Mouse (Mus musculus) left cerebral cortex, adult 18-20 months (tissue): ENCODE results near the gene Slc4a4. TPM values are rescaled to one million over a fixed set of nuclear protein-coding genes. Genes with fewer than 3 reads are reported as not detected.
"Not testable (repeated sequence)": the region's sequence is repeated elsewhere in the genome, so short reads cannot be mapped to it uniquely, and the experiment has no call there.

Source experiments
- DNase-seq, 2 experiments: peaks; one replicate each; pipeline ENCODE4 v3.0.0; 2021 to 2022; ENCODE audit warnings: low spot score in 2 of 2, mixed read lengths in 1 of 2
- total RNA-seq, 2 experiments: library from RNA; stranded (reverse); gene quantifications; 2 replicates each; pipeline ENCODE4 v1.2.3; 2021

The Slc4a4 gene
- total RNA-seq, 2 experiments from 2014 or later, result 96.7 to 104 TPM

DNA sequence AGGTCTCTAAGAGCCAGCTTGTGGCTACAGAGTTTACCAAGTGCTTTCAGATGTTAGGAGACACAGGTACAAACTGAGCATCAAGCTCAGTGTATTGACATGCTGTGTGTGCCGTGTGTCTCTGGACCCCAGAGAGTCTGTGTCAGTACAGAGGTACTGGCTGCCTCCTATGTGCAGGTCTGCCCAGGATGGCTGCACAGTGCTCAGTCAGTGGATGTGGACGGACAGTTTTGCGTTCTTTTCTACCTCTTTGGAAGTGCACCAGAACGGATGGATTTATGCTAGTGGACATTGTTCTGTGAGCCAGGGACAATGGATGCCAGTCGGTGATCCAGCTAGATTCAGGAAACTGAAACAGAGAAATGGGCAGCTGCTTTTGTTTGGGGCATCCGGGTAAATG, 72.8 kb downstream of the Slc4a4 start:
- no peak for DNase-seq

DNA sequence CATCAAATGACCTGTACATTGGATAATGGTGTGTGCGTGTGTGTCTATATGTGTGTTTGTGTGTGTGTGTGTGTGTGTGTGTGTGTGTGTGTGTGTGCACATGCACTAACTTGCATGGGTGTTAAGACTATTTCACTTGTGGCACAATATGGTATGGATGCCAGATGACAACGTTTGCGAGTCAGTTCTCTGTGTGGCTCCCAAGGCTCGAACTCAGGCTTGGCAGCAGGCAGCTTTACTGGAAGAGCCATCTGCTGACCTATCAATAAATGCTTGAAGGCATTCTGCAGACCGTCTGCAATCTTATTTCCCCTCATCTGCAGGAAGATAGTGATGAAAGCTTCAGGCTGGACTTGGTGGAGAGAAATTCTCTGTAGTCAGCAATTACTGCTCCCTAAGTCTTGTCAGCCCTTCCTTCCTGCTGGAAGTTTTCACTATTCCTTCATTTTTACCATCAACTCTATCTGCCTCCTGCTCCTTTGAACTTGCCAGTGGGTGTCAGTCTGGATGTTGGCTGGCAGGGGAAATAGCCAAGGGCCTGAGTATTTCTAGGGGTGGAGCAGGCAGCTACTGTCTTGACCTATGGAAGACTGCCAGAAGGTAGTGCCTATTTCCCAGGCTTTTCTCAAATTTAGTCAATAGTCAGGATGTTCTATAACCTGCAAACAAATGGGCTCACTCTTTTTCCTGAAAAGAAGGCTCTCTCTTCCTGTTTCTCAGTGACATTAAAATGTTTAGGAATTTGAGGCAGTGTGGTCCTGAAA, 73.9 kb downstream of the Slc4a4 start:
- no peak for DNase-seq

DNA sequence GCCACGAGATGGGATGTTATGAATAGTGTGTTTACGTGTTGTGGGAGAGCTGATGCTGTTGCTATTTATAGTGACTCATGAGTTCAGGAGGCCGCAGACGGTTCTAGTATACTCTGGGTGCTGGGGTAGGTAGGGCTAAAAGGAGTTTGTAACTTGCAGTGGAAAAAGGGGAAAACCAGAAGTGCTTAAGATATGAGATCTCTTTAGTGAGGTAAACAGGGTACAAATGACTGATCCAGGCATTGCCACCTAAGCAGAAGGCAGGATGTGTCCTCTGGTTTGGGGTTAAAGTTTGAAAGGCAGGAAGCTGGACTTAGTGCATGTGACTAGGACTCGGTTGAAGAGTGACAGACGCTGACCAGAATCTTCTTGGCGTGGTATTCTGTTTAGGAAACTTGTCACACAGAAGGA, 74.7 kb downstream of the Slc4a4 start:
- DNase-seq, result no peak

DNA sequence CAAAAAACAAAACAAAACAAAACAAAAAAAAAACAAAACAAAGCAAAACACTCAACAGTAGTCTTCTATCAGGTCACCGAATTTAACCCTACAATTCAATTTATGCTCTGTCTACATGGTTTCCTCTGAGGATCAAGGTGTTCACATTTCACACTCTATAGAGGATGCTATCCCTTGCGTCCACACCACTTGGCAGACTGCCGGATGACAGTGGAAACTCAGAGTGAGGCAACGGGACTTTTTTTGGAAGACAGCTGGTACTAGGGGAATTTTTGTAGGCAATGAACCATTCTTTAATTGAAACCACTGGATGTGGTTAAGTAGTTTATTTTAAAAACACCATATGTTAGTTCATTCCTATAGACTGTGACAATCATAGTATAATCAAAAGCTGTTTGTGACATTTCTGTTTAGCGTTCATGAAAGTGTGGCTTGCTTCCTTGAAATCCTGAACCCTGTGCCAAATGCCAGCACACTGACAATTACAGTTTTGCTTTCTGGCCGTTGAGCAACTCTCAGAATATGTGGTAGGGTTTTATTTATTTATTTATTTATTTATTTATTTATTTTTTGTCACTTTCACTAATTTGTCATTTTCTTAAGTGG, 78.2 kb downstream of the Slc4a4 start:
- no peak for DNase-seq

DNA sequence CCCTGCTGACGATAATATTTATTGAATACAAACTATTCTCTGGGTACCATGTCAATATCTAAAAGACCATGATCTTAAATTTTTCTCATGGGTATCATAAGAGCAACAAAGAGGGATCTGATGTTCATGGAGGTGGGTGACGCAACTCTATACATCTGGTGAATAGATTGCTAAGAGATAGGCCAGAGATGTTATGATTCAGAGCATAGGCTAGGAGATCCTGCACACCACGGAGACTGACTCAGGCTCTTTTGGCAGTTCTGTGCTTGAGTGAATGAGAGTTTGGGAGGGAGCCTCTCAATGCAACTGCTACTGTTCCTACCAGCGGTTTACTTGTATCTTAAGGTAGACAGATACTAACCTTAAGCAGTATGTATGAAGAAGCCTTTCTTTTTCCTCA, 79.9 kb downstream of the Slc4a4 start:
- no peak for DNase-seq

DNA sequence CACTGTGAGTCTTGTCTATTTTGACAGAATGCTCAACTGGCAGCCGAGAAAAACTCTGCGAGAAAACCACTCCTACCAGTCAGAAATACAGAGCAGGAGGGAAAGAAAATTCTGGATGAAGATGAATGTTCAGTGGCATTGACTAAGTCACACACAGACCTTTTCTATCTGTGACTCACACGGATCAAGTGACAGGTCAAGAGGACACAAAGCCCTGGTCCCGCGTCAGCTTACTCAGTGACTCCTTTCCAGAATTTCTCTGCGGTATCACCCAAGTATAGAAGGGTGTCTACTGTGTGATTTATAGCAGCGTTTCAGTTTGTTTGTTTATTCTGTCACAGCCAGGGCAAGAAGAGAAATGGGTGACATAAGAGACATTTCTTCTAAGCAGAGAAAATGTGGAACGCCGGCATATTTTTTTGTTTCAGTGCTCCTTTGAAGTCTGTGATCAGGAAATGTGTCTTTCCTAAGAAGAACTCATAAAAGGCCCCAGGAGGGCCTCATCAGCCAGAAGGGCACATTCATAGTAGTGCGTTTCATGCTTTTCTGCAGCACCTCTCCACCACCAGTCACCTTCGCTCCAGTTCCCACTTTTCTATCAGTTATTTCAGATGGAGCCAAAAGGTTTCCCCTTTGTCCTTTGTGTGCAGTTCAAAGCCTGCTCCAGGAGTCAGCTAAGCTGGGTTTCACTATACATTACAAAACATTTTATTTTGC, 82.5 kb downstream of the Slc4a4 start:
- no peak for DNase-seq

DNA sequence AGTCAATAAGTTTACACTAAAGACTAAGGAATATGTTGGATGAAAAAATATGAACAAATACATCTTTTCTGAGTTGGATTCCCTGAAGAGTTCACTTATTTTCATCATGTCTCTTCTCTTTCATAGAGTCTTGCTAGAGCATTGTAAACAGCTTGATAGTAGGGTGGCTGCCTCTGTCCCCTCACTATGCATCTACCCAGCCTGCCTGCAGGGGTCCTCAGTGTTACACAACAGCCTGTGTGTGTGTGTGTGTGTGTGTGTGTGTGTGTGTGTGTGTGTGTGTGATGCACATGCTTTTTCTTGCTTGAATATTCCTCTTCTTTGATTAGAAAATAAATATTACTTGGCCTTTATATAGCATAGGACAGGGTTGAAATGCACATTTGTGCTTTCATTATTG, 84.9 kb downstream of the Slc4a4 start:
- no peak for DNase-seq

DNA sequence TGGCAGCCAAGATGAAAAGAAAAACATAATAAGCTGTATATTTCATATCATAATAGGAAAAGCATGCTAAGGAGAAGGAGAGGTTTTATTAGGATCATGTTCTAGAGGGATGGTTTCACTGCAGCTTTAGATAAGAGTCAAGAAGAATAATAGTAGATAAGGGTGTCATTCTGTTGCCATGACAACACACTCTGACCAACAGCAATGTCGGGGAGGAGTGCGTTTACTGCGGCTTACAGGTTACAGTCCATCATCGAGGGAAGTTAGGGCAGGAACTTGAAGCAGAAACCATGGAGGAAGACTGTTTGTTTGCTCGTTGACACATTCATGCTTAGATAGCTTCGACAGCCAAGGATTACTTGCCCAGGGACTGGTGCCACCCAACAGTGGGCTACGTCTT, 85.7 kb downstream of the Slc4a4 start:
- DNase-seq, result no peak

DNA sequence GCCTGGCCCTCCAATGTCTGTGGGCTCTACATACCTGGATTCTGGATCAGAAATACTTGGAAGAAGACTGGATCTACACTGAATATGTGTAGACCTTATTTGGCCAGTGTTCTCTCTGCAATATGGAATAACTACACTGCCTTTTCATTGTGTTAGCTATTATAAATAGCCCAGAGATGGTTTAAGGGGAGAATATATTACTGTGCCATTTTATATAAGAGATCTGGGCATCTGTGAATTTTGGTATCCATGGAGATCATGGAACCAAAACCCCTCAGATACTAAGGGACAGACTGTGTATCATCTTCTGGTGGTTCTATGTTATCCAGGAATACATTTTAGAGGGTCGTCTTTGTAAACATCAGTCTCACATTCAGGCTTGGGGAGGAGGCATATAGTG, 86.5 kb downstream of the Slc4a4 start:
- DNase-seq, result no peak

DNA sequence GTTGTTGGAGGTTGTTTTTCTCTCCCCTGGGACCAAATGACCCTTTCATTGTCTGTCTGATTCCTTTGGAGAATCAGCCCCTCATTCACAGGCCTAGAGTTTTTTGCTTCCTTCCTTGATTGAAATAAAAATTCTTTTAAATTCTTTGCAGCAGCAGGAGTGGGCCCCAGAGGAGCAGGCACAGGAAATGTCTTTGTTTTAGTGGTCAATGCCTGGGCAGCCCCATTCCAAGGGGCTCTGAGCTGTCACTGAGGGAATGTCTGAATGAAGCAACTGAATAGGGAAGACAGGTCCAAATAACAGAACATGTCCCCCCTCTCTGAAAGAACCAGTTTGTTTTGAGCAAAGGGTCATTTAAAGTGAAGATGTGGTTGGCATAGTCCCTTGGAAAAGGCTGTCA, 89.1 kb downstream of the Slc4a4 start:
- no peak for DNase-seq

DNA sequence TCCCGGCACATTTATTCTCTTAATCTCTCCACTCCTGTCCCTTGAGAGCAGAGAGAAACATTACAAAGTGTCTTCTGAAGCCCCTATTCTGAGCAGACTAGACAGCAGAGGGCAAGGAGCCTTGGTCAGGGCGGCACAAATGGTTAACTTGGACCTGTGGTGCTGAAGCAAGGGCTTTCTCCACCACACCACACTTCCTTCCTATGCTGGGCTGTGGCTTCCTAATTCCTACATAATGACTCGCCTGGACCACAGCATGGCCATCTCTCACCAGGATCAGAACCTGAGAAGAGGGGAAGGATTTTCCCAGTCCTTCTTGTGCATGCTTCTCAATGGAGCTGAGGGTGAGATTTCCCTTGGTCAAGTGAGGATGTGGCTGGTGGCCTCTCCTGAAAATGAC, 89.8 kb downstream of the Slc4a4 start:
- no peak for DNase-seq

DNA sequence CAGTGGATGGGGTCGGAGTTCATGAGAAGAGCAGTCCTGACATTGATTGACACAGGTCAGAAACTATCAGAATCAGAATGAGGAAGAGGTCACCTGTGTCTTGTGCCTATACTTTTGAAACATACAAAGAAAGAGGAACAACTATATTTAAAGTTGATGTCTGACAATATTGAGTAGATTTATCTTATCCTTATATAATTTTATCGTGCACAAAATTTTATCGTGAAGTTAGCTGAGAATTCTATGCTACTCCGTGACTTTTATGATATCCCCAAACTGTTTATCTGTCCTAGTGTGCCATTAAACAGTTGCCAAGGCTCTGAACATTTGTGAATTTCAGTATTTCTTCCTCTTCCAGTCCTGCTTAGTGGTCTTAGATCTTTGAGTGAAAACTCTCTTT, 94.1 kb downstream of the Slc4a4 start:
- no peak for DNase-seq

DNA sequence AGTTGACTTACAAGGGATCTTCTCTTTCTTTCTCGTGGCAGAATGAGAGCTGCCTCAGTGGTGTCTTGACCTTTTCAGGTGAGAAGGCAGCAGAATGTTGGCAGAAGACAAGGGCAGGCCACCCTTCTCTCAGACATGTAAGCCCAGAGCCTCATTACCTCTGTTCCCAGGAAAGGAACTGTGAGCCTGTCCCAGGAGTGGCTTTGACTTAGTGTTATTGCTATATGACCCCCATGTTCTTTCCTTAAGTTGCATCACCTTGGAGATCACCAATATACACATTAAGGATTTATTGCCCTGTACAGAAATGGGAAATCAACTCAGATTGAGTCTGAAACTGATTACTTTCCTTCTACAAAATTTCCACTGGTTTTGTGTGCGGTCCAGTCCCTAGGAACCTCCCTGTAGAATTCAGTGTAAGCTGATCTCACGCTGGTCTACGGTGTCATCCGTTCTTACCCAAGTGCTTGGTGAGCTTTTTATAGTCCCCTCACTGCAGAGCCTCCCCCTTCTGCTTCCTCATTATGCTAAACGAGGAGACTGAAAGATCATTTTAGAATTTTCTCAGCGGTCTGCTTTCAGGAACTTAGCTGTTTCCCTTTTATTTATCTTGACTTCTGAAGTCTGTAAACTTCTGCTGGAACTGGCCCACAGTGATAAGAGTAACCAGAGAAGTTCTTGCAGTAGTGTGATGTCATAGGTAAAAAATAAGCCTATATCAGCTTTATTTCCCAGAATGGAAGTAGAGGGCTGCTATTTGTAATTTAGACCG, 94.8 kb downstream of the Slc4a4 start:
- no peak for DNase-seq

DNA sequence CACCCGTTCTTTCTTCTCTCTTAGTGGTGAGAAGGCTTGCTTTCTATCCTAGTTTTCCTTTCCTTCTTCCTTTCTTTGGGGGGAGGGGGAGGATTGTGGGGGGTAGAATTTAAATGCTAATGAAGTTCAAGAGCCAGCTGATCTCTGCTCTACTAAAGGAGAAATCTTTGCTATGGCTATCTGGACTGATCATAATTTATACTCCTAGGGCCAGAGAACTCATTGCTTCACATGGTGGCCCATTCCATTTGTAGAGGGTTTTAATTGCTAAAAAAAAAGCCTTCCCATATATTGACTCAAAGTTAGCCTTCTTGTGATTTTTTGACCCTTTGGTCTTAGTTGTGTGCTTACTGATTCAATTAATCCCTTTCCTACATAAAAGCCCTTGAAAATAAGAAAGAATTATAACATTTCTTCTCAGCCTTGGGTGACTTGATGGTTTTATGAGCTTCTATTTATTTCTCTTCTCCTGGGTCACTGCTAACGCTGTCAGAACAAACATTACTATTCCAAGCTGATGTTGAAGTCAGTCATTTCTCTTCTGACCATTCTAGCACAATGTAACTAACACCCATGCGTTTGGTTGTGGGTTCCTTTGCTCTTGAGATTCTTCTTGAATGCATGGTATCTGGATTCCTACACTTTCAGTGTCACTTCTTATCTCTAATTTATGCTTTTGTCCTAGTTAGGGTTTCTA, 95.6 kb downstream of the Slc4a4 start:
- no peak for DNase-seq

DNA sequence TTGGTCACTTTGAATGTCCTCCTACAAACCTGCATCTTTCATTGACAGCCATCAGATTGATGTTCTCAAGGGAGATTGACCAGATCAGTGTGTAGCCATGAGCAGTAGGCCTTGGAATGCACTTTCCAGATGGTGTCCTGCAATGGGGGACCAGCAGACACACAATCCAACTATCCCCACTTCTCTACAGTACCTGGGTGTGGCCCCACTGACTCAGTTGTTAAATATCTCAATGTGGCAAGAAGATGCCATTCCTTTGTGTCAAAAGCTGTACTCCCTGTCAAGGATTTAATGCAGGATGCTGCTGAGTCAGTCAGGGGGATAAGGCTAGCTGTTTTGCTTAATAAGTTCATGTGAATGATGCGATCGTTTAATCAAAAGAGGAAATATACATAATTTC, 96.6 kb downstream of the Slc4a4 start:
- DNase-seq, result no peak

DNA sequence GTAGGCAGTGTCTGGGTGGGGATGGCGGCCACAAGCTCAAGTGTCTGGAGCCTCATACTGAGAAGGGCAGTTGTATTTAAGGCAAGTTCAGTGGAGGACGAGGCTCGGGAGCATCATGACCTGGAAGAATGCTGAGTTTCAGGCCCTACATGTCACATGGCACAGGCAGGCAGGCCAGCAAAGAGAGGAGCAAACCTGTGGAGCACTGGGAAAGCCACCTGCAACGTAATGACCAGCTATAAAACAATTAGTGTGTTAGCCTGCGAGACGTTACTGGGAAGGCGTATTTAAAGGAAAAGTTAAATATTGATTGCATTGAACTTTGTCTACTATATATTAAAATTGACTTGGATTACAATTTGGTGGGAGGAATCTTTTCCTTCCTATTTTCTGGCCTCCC, 97.0 kb downstream of the Slc4a4 start:
- DNase-seq, result no peak

DNA sequence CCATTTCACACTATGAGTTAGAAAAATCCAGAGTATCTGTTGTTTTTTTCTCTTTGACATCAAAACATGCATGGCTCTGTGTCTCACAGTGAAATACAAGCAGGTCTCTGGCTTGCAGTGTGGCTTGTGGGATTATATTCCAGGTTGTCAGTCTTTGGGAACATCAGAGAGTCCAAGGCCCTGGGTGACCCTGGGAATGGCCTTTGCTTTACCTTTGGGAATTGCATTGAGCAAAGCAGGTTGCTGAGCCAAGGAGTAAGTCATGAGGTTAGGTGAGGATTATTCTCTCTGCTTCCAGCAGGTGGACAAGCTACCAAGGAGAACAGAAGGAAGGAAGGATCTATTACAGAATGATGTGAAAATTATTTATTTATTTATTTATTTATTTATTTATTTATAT, 102.4 kb downstream of the Slc4a4 start:
- no peak for DNase-seq

DNA sequence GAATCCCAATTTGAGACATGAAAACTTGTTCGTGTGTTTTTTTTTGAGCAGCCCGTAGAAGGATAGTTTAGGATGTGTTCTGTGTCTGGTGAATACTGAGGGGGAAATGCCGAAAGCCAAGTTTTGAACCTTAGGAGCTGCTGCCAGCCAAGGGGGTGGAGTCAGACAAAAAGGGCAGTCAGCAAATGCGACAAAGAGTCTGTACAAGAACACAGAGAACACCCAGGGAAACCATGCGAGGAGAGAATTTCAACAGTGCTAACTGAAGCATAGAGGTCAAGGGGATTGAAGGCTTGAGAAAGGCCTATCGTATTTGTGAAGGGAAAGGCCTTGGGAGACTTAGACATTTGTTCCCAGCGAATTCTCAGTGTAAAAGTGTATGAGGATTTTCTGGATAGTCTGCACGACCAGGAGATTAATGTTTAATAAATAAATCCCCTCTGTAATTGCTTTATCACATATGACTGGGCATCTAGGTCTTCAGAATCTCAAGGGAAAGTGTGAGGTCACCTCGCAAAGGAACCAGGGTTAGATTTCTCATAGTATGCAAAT, 103.7 kb downstream of the Slc4a4 start:
- DNase-seq, result no peak

DNA sequence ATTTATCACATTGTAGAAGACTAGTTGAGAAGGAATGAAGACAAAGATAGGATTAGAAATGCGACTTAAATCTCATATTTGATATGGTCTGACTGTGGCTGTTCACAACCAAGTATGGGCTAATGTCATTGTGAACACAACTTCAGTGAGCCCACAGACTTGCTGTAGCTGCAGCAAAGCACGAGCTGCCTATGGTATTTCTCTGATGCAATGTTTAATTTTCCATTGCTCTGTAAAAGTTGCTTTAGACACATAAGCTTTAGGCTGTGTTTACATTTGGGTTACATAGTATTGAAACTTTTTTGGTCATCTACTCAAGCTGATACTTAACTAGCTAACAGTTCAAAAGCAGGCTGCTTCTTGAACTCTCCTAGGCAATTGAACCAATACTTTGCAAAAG, 104.7 kb downstream of the Slc4a4 start:
- DNase-seq, result not testable (repeated sequence)

DNA sequence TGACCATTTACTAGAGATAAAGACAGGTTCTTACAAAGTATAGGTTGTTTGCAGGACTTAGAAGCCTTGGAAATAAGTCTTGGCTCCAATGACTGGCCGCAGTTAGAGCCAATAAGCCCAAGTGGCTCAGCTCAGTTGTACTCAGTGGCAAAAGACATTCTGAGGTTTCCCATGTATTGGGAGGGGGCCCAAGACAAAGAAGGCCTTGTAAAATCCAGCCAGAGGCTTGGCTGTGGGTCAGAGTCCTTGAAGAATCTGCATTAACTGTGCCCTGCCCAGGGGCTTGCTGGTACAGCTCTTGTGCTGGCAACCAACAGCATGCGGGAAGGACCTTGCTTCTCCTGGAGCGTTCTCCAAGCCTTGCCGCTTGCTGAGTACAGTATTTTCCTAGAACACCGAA, 107.9 kb downstream of the Slc4a4 start:
- DNase-seq, result no peak

DNA sequence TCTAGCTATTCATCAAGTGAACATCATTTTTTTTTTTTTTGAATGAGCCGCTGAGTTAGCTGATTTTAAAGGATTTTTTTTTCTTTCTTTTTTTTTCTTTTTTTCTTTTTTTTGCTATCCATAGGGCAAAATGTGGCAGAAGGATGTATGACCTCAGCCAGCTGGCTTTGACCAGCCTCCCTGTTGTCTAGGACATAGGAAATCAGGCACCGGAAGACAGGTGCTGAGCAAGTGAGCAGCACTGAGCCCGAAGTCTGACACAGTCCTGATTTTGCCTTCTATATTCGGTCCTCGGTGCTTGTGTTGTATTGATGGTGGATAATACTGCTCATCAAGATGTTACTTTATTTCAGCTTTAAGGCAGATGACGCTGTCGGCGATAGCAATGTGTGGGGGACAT, 109.6 kb downstream of the Slc4a4 start:
- DNase-seq, result no peak
